Mouse (Mus musculus) G1E (cell line): ENCODE results near the gene Zranb3. TPM values are rescaled to one million over a fixed set of nuclear protein-coding genes. Genes with fewer than 3 reads are reported as not detected.
"Not testable (repeated sequence)": the region's sequence is repeated elsewhere in the genome, so short reads cannot be mapped to it uniquely, and the experiment has no call there.

Experiments used
- ATAC-seq: 2 replicates; pipeline ENCODE4 v1.8.0; 2016; ENCODE audit warnings: mild to moderate bottlenecking; ENCODE audit not compliant: insufficient number of reproducible peaks, poor library complexity, low FRiP score, severe bottlenecking; ENCODE audit errors: extremely low read depth
- DNase-seq: peaks from one replicate; pipeline ENCODE4 v3.0.0; 2012; ENCODE audit warnings: low spot score
- H3K27me3 ChIP-seq: 2 replicates; pipeline ENCODE4 v1.6.1; 2012; ENCODE audit warnings: mild to moderate bottlenecking, low read length, inconsistent platforms; ENCODE audit not compliant: insufficient read depth
- H3K36me3 ChIP-seq: replicated peaks from 2 replicates; pipeline ENCODE3; 2012; ENCODE audit warnings: mild to moderate bottlenecking, inconsistent platforms
- H3K4me1 ChIP-seq: 2 replicates; pipeline ENCODE4 v1.6.1; 2012; ENCODE audit warnings: low read depth, low read length, inconsistent platforms, mixed read lengths; ENCODE audit not compliant: insufficient read depth
- H3K4me3 ChIP-seq: 2 replicates; pipeline ENCODE4 v1.5.1; 2012; ENCODE audit warnings: low read depth, mild to moderate bottlenecking, inconsistent platforms, low read length, moderate library complexity, mixed read lengths
- H3K9me3 ChIP-seq: replicated peaks from 2 replicates; pipeline ENCODE4 v1.6.1; 2012; ENCODE audit warnings: inconsistent platforms
- CTCF ChIP-seq: IDR thresholded peaks from 2 replicates; pipeline ENCODE4 v1.5.1; 2012; ENCODE audit warnings: low read depth, low read length, inconsistent platforms, mixed read lengths
- GATA1 ChIP-seq: IDR thresholded peaks from 2 replicates; pipeline ENCODE4 v1.6.1; 2012; ENCODE audit warnings: borderline replicate concordance, low read length, inconsistent platforms, mixed read lengths
- GATA2 ChIP-seq: IDR thresholded peaks from 2 replicates; pipeline ENCODE4 v1.6.1; 2012; ENCODE audit warnings: low read depth, low read length, inconsistent platforms, borderline replicate concordance
- POLR2AphosphoS5 ChIP-seq: IDR thresholded peaks from 2 replicates; pipeline ENCODE4 v1.6.1; 2012; ENCODE audit warnings: low read depth, low read length, inconsistent platforms; ENCODE audit not compliant: insufficient replicate concordance
- TAL1 ChIP-seq: conservative IDR thresholded peaks from 2 replicates; pipeline ENCODE4 v1.6.1; 2012; ENCODE audit warnings: low read depth, low read length, inconsistent platforms, mixed read lengths
- polyA plus RNA-seq: library from polyadenylated mRNA; stranded (reverse); fragments of >175 nt; gene quantifications from 2 replicates; pipeline ENCODE4 v1.2.3, GENCODE M21; 2012
- total RNA-seq, 2 experiments: library from RNA; stranded (forward) in 1 of 2; stranded (reverse) in 1 of 2; fragments of 200-1000 nt in 1 of 2; fragments of >200 nt in 1 of 2; fragmentation: Nextera tagmentation in 1 of 2; gene quantifications; 2 replicates each; pipeline ENCODE4 v1.2.3; 2014 to 2017

The Zranb3 gene
- total and polyA plus RNA-seq, 3 experiments: 1.9 to 29.3 (median 28.1) TPM

DNA sequence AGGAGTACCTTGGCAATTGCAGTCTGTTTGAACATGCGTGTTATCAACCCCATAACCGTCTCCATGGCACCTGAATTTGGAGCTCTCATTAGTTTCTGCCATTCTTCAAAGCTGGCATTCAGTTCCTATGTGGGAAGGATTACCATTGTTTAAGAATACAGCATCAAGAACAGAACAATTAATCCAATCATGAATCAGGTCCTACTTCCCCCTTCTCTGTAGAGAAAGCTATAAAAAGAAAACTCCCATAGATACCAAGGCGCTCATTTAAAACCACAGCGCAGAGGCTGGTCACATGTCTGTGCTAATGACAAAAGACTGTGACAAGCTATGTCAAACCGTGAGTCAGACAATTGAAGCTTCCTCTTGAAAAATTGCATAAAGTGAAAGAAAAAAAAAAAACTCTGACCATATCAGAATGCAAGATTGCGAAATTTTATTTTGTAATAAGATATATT, 86.8 kb downstream of the Zranb3 start:
- Histone ChIP-seq H3K9me3 (no peaks in the 10 kb centered on the region), H3K36me3 (peaks cover 20% of the 10 kb centered on the region), H3K4me1 (peaks cover 21% of the 10 kb centered on the region), H3K4me3 (no peak overlapping the region), H3K27me3 (no peaks in the 10 kb centered on the region)
- ATAC-seq (peak; percentile 74), DNase-seq (no peak)
- TF ChIP-seq TAL1: no peak
- TF ChIP-seq CTCF: no peak
- TF ChIP-seq POLR2AphosphoS5: no peak

DNA sequence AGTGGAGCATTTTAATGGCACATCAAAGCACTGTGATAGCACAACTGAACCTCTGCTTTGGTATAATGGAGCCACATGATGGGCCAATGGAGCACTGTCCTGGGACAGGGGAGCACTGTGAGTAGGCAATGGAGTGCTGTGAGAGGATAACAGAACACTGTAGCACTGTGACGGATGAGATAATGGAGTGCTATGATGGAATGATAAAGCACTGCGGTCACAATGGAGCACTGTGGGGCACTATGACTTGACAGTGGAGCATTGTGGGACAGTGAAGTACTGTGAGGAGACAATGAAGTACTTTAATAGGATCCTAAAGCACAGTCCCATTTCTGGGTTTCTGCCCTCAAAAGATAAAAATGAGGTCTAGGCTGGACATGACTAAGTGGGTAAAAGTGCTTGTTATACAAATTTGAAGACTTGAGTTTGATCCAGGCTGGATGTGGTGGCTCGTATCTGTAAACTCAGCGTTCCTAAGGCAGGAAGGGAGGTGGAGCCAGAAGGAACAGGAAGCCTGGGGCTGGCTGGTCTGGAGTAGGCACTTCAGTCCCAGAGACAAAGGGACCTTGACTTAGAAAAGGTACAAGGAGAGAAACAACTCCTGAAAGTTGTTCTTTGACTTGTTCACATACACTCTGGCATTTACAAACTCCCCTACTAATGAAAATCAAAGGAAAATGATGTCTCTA, 89.0 kb downstream of the Zranb3 start:
- TF ChIP-seq CTCF (no peak), GATA2 (no peak), TAL1 (0 out of 2 replicates have a peak, but pooled peaks have one; percentile 29), POLR2AphosphoS5 (no peak)
- Histone ChIP-seq H3K27me3 (no peaks in the 10 kb centered on the region), H3K4me1 (peaks cover 17% of the 10 kb centered on the region), H3K36me3 (peaks cover 22% of the 10 kb centered on the region), H3K9me3 (no peaks in the 10 kb centered on the region), H3K4me3 (no peak overlapping the region)
- DNase-seq (no peak), ATAC-seq (peak; percentile 62)

DNA sequence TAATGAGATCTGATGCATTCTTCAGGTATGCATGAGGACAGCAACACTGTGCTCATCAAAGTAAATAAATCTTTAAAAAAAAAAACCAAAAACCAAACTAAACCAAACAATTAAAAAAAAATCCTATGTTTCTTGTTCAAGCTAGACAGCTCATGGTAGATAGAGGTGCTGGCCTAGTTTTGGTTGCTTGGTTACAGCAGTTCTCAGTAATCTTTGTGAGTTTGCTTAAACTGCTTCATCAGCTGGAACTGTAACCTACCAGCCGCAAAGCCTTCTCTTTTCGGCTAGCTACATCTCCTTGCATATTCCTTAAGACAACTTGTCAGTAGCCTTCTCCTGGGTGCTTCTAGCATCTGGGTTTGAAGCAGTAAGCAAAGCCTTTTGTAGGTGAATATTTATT, 93.1 kb downstream of the Zranb3 start:
- TF ChIP-seq GATA1 (no peak), POLR2AphosphoS5 (no peak), TAL1 (no peak), GATA2 (no peak), CTCF (no peak)
- peaks cover 9% of the 10 kb centered on the region for H3K4me1 ChIP-seq

DNA sequence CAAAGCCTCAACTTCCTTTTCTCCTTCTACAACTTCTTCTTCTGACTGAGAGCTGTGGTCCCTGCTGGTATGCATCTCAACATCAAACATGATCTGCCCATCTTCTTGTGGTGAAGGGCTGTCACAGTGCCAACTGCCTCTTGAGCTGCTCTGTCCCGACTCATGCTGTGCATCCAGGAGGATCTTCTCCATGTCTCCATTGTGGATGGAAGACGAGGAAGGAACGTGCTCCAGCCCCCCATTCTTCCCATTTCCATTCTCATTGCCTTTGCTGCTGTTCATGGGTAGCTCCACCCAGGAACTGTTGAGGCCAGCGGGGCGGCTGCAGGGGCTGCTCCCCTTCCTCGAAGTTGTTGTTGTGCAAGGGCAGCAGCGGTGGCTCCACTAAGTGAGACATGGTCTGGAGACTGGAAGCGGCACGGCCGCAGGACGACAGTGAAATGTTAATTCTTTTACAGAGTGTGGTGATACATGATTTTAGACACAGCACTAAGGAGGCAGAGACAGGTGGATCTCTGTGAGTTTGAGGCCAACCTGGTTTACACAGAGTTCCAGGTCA, 96.7 kb downstream of the Zranb3 start:
- not testable (repeated sequence) for H3K27me3 ChIP-seq, H3K4me3 ChIP-seq, ATAC-seq, DNase-seq, H3K9me3 ChIP-seq, H3K4me1 ChIP-seq
- H3K36me3 ChIP-seq: peaks cover 19% of the 10 kb centered on the region

More for the DNA sequence above, 93.1 kb downstream of the Zranb3 start:
- Histone ChIP-seq H3K27me3 (no peaks in the 10 kb centered on the region), H3K36me3 (peaks cover 30% of the 10 kb centered on the region), H3K4me3 (no peak overlapping the region), H3K9me3 (no peaks in the 10 kb centered on the region)
- DNase-seq (no peak), ATAC-seq (no peak)

DNA sequence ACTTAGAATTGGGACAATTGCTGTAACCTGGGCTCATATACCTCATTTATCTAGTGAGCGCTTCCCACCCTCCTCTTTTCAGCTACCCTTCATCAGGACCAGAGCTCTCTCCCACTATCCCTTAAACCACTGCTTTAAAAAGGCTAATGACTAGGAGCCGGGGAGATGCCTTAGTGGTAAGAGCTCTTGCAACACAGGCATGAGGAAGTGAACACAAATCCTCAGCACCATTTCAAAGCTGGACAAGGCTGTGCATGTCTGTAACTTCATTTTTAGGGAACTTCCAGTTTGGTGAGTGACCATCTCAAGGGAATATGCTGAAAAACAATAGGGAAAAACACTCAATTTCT, 98.5 kb downstream of the Zranb3 start:
- TF ChIP-seq GATA1 (no peak), CTCF (no peak), TAL1 (no peak), POLR2AphosphoS5 (no peak), GATA2 (no peak)
- Histone ChIP-seq H3K27me3 (no peaks in the 10 kb centered on the region), H3K36me3 (peaks cover 17% of the 10 kb centered on the region), H3K4me3 (no peak overlapping the region), H3K9me3 (no peaks in the 10 kb centered on the region), H3K4me1 (no peaks in the 10 kb centered on the region)
- ATAC-seq: no peak
- no peak for DNase-seq

DNA sequence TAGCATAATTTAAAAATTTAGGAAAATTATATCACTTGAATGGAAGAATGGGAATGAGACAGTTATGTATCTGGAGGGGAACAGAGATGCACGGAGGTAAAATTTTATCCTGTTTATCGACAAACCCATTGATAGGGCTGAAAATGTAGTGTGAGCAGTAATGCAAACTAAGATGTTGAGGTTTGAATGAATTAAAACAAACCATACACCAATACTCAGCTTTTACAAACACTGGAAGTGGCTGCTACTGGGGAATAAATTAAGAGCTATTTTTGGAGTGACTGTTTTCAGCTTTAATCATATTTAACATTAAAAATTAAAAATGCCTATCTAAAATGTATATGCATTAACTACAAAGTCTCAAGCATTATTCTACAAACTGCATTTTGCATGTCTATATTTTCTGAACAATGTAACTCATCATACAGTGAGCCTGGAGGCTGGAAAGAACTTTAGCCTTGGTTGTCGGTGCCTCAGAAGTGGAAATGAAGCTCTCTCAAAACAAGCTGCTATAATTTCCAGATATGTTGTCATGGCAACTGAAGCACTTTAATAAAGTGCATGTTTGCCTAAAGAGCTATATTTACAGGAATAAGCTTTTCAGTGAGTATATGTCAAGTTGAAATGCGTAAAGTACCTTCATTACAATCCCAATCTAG, 99.0 kb downstream of the Zranb3 start:
- no peak overlapping the region for H3K4me3 ChIP-seq
- TF ChIP-seq CTCF (no peak), GATA2 (no peak), TAL1 (no peak), POLR2AphosphoS5 (no peak), GATA1 (no peak)
- H3K4me1 ChIP-seq: no peaks in the 10 kb centered on the region
- ATAC-seq (no peak), DNase-seq (no peak)
- no peaks in the 10 kb centered on the region for H3K27me3 ChIP-seq
- no peaks in the 10 kb centered on the region for H3K9me3 ChIP-seq
- peaks cover 15% of the 10 kb centered on the region for H3K36me3 ChIP-seq
